In the genomic region with DNA sequence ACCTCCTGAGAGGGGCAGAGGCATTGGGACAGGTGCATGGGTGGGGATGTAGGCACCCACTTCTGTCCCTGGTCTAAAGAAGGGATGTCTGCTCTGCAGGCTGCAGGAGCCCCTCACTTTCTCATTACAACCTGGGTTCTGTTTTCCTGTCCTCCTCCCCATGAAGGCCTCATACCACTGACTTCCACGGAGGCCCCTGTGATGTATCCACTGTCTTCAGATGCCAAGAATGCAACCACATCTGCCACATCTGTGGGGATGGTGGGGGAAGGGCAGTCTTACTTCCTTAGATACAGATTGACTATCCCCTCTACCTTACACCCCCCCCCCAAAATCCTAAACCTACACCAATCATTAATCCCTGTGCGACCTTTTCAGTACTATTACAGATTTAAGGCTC, we compare ENCODE assay signal across 8 mouse cellular contexts. TPM values are rescaled to one million over a fixed set of nuclear protein-coding genes. Genes with fewer than 3 reads are reported as not detected.
DNase-seq lines count a peak whose midpoint lies in the region; ATAC-seq and TF ChIP-seq lines count a peak whose summit lies in the region.

No protein-coding gene starts in this region.

- no peak overlapping the region for H3K9ac ChIP-seq in lung, embryonic 14.5 days
- peak overlapping the region; percentile 4 for H3K9ac ChIP-seq in hindbrain, embryonic 14.5 days
- H3K9ac ChIP-seq in midbrain, postnatal 0 days (replicated peaks; ENCODE audit: low read length, poor library complexity, severe bottlenecking) = no peak overlapping the region; the same call in 1 of the 2 replicates

- peak overlapping the region; percentile 87; the same call in 1 of the 2 replicates for H3K4me3 ChIP-seq in lung, embryonic 14.5 days (ENCODE audit: low read depth, low read length)
- H3K4me3 ChIP-seq in hindbrain, embryonic 14.5 days (replicated peaks; ENCODE audit: low read length) = peak overlapping the region; percentile 57; the same call in 1 of the 2 replicates
- no peak overlapping the region for H3K4me3 ChIP-seq in midbrain, postnatal 0 days (ENCODE audit: low read depth, low read length)

- peak; percentile 12 for DNase-seq in cerebellum, adult 11 months
- no peak for DNase-seq in cerebellum, postnatal 36 days
- DNase-seq in lung, embryonic 14.5 days = no peak
- DNase-seq in lung, postnatal 10 days = no peak
- no peak for DNase-seq in hindbrain, embryonic 14.5 days (ENCODE audit: low spot score)
- DNase-seq in midbrain, postnatal 0 days (ENCODE audit: low spot score) = no peak
- no peak for DNase-seq in right cerebral cortex, postnatal 14 days
- no peak for DNase-seq in c-Kit-positive CD71-positive TER-119-positive erythroid progenitor cells, embryonic 14.5 days (ENCODE audit: low spot score)

- no peaks in the 10 kb centered on the region for H3K9me3 ChIP-seq in lung, embryonic 14.5 days (ENCODE audit: low read depth, low read length)
- H3K9me3 ChIP-seq in hindbrain, embryonic 14.5 days (ENCODE audit: control insufficient read depth, low read length) = no peaks in the 10 kb centered on the region
- H3K9me3 ChIP-seq in midbrain, postnatal 0 days (ENCODE audit: low read length) = no peaks in the 10 kb centered on the region

- 31% methylated on average over 2 of the region's 2 CpGs for WGBS in lung, embryonic 14.5 days
- 14% methylated on average over 2 of the region's 2 CpGs for WGBS in hindbrain, embryonic 14.5 days
- WGBS in midbrain, postnatal 0 days = 8% methylated on average over 2 of the region's 2 CpGs

- H3K36me3 ChIP-seq in lung, embryonic 14.5 days (ENCODE audit: insufficient read depth) = peaks cover 43% of the 10 kb centered on the region
- peaks cover 39% of the 10 kb centered on the region for H3K36me3 ChIP-seq in hindbrain, embryonic 14.5 days (replicated peaks; ENCODE audit: control insufficient read depth, insufficient read depth)
- H3K36me3 ChIP-seq in midbrain, postnatal 0 days (ENCODE audit: insufficient read depth, low read length) = peaks cover 20% of the 10 kb centered on the region

- ATAC-seq in lung, embryonic 14.5 days (ENCODE audit: insufficient read depth) = no peak
- no peak for ATAC-seq in hindbrain, embryonic 14.5 days (ENCODE audit: low FRiP score)
- no peak for ATAC-seq in midbrain, postnatal 0 days (ENCODE audit: low FRiP score)

- TF ChIP-seq CTCF in lung, embryonic 14.5 days (IDR thresholded peaks at IDR 0.05; ENCODE audit: low read depth) = no peak
- no peak for TF ChIP-seq CTCF in midbrain, postnatal 0 days (IDR thresholded peaks at IDR 0.05)

- H3K27me3 ChIP-seq in lung, embryonic 14.5 days (ENCODE audit: insufficient read depth, low read length) = no peaks in the 10 kb centered on the region
- H3K27me3 ChIP-seq in hindbrain, embryonic 14.5 days (ENCODE audit: control insufficient read depth, insufficient read depth, low read length) = no peaks in the 10 kb centered on the region
- H3K27me3 ChIP-seq in midbrain, postnatal 0 days (ENCODE audit: insufficient read depth, low read length) = no peaks in the 10 kb centered on the region

- peaks cover 35% of the 10 kb centered on the region; the same call in 1 of the 2 replicates for H3K4me1 ChIP-seq in lung, embryonic 14.5 days (ENCODE audit: insufficient read depth)
- peaks cover 60% of the 10 kb centered on the region for H3K4me1 ChIP-seq in hindbrain, embryonic 14.5 days (replicated peaks; ENCODE audit: control insufficient read depth, insufficient read depth, low read length)
- peaks cover 35% of the 10 kb centered on the region; the same call in 1 of the 2 replicates for H3K4me1 ChIP-seq in midbrain, postnatal 0 days (ENCODE audit: insufficient read depth, low read length)

- H3K4me2 ChIP-seq in lung, embryonic 14.5 days = peak overlapping the region; percentile 98
- H3K4me2 ChIP-seq in hindbrain, embryonic 14.5 days (replicated peaks) = peak overlapping the region; percentile 83
- peak overlapping the region; percentile 97 for H3K4me2 ChIP-seq in midbrain, postnatal 0 days (ENCODE audit: low read depth, low read length, poor library complexity, severe bottlenecking)

- no peak overlapping the region for H3K27ac ChIP-seq in lung, embryonic 14.5 days (ENCODE audit: low read depth)
- H3K27ac ChIP-seq in hindbrain, embryonic 14.5 days = peak overlapping the region; percentile 73
- H3K27ac ChIP-seq in midbrain, postnatal 0 days (ENCODE audit: low read depth, low read length) = peak overlapping the region; percentile 97; the same call in 1 of the 2 replicates

RNA-seq across cellular contexts. Expression of a gene that starts 1.6 kb away (rescaled TPM):
- 35.9 and 40.6 TPM in 2 replicates for polyA plus RNA-seq in lung, embryonic 14.5 days (2014; fragmentation: Nextera tagmentation; extraction: Ambion mirVana)
- polyA plus RNA-seq in hindbrain, embryonic 14.5 days (2014; fragmentation: Nextera tagmentation; extraction: Ambion mirVana) = 64.3 and 67.3 TPM in 2 replicates
- total RNA-seq in midbrain, postnatal 0 days (2014; rRNA removed) = 58.4 and 67.6 TPM in 2 replicates
- 53.6 and 54.7 TPM in 2 replicates for polyA plus RNA-seq in midbrain, postnatal 0 days (2015; fragmentation: Nextera tagmentation; extraction: Ambion mirVana)

RNA-seq across cellular contexts. Expression of a gene that starts 1.7 kb away (rescaled TPM):
- 5.6 and 6.6 TPM in 2 replicates for polyA plus RNA-seq in lung, embryonic 14.5 days (2014; fragmentation: Nextera tagmentation; extraction: Ambion mirVana)
- polyA plus RNA-seq in hindbrain, embryonic 14.5 days (2014; fragmentation: Nextera tagmentation; extraction: Ambion mirVana) = 6.3 and 7.8 TPM in 2 replicates
- total RNA-seq in midbrain, postnatal 0 days (2014; rRNA removed) = 19.5 and 23.4 TPM in 2 replicates
- polyA plus RNA-seq in midbrain, postnatal 0 days (2015; fragmentation: Nextera tagmentation; extraction: Ambion mirVana) = 17.3 and 19.5 TPM in 2 replicates

RNA-seq across cellular contexts. Expression of a gene that starts 5.3 kb away (rescaled TPM):
- 102 and 105 TPM in 2 replicates for polyA plus RNA-seq in lung, embryonic 14.5 days (2014; fragmentation: Nextera tagmentation; extraction: Ambion mirVana)
- polyA plus RNA-seq in hindbrain, embryonic 14.5 days (2014; fragmentation: Nextera tagmentation; extraction: Ambion mirVana) = 87.1 and 97.0 TPM in 2 replicates
- total RNA-seq in midbrain, postnatal 0 days (2014; rRNA removed) = 170 and 229 TPM in 2 replicates
- 152 and 156 TPM in 2 replicates for polyA plus RNA-seq in midbrain, postnatal 0 days (2015; fragmentation: Nextera tagmentation; extraction: Ambion mirVana)

RNA-seq across cellular contexts. Expression of a gene that starts 5.4 kb away (rescaled TPM):
- polyA plus RNA-seq in lung, embryonic 14.5 days (2014; fragmentation: Nextera tagmentation; extraction: Ambion mirVana) = 30.3 and 35.3 TPM in 2 replicates
- polyA plus RNA-seq in hindbrain, embryonic 14.5 days (2014; fragmentation: Nextera tagmentation; extraction: Ambion mirVana) = 32.2 and 34.5 TPM in 2 replicates
- total RNA-seq in midbrain, postnatal 0 days (2014; rRNA removed) = 53.6 and 61.2 TPM in 2 replicates
- polyA plus RNA-seq in midbrain, postnatal 0 days (2015; fragmentation: Nextera tagmentation; extraction: Ambion mirVana) = 52.7 and 53.7 TPM in 2 replicates

RNA-seq across cellular contexts. Expression of a gene that starts 13.0 kb away (rescaled TPM):
- 4.3 and 5.0 TPM in 2 replicates for polyA plus RNA-seq in lung, embryonic 14.5 days (2014; fragmentation: Nextera tagmentation; extraction: Ambion mirVana)
- 2.7 and 3.4 TPM in 2 replicates for polyA plus RNA-seq in hindbrain, embryonic 14.5 days (2014; fragmentation: Nextera tagmentation; extraction: Ambion mirVana)
- 17.9 and 24.3 TPM in 2 replicates for total RNA-seq in midbrain, postnatal 0 days (2014; rRNA removed)
- polyA plus RNA-seq in midbrain, postnatal 0 days (2015; fragmentation: Nextera tagmentation; extraction: Ambion mirVana) = 4.1 and 4.6 TPM in 2 replicates
